Mouse (Mus musculus): ENCODE data around the gene Zfp146. TPM values are rescaled to one million over a fixed set of nuclear protein-coding genes. Genes with fewer than 3 reads are reported as not detected.

Gene Zfp146
- total RNA-seq, 1 experiment, result 37.9 TPM

- no peak for DNase-seq (ENCODE audit: low read depth, low spot score)
- Histone ChIP-seq H3K9me3 (ENCODE audit: control insufficient read depth, insufficient read depth, low read depth, low read length) (0 out of 2 replicates have a peak, but pooled peaks cover 3% of the 10 kb centered on the region), H3K9ac (ENCODE audit: insufficient read depth, low read depth, low read length, poor library complexity, severe bottlenecking) (no peak overlapping the region), H3K4me3 (ENCODE audit: insufficient read depth in 1 of 2, low read depth in 1 of 2, low read length in 2 of 2, poor library complexity in 1 of 2, severe bottlenecking in 1 of 2) (0 out of 4 replicates have a peak overlapping the region, but pooled peaks of 1 of the 2 experiments have one; percentile 8), H3K36me3 (ENCODE audit: control insufficient read depth, insufficient read depth, low read length, poor library complexity, severe bottlenecking) (peaks cover 27% of the 10 kb centered on the region), H3K27ac (ENCODE audit: insufficient read depth, low read depth, low read length, poor library complexity, severe bottlenecking) (no peak overlapping the region), H3K4me1 (ENCODE audit: control insufficient read depth in 2 of 2, insufficient read depth in 2 of 2, low read length in 2 of 2, poor library complexity in 1 of 2) (peaks cover 0 to 4% of the 10 kb centered on the region in 2 experiments; a peak in 1 of 4 replicates)
- no peak for TF ChIP-seq ZC3H11A (IDR thresholded peaks at IDR 0.05; ENCODE audit: borderline replicate concordance, low read depth, low read length)
- TF ChIP-seq ZNF384 (IDR thresholded peaks at IDR 0.05; ENCODE audit: low read depth, low read length), result no peak
- no peak for TF ChIP-seq HCFC1 (IDR thresholded peaks at IDR 0.05; ENCODE audit: borderline replicate concordance, insufficient read depth, low read length)
- no peak for TF ChIP-seq MAFK (IDR thresholded peaks at IDR 0.05; ENCODE audit: insufficient read depth, low read depth, low read length)
- TF ChIP-seq CHD2 (IDR thresholded peaks at IDR 0.05; ENCODE audit: low read depth, low read length), result no peak
- in situ Hi-C loops (cut with MboI; ENCODE audit: low sequenced_read_pairs in 2 of 2, unreplicated experiment in 2 of 2), result no loop called here
Measured at GRCm38 (mm10) chr7:30163113-30163512, 6.4 kb downstream of the Zfp146 start.

GRCm38 (mm10) chr7:30155507-30155906 is 14.0 kb downstream of the Zfp146 start:
- in situ Hi-C loops (cut with MboI; ENCODE audit: low sequenced_read_pairs in 2 of 2, unreplicated experiment in 2 of 2), result loop anchor here in 1 of 2 experiments (10.0 kb wide), 1 partner anchor 59 kb away; no protein-coding TSS in a partner anchor
- Histone ChIP-seq H3K9ac (ENCODE audit: insufficient read depth, low read depth, low read length, poor library complexity, severe bottlenecking) (no peak overlapping the region), H3K27ac (ENCODE audit: insufficient read depth, low read depth, low read length, poor library complexity, severe bottlenecking) (no peak overlapping the region), H3K4me3 (ENCODE audit: insufficient read depth in 1 of 2, low read depth in 1 of 2, low read length in 2 of 2, poor library complexity in 1 of 2, severe bottlenecking in 1 of 2) (no peak overlapping the region), H3K9me3 (ENCODE audit: control insufficient read depth, insufficient read depth, low read depth, low read length) (0 out of 2 replicates have a peak, but pooled peaks cover 2% of the 10 kb centered on the region), H3K4me1 (ENCODE audit: control insufficient read depth in 2 of 2, insufficient read depth in 2 of 2, low read length in 2 of 2, poor library complexity in 1 of 2) (peaks cover 2 to 4% of the 10 kb centered on the region in 2 experiments; a peak in 1 of 4 replicates), H3K36me3 (ENCODE audit: control insufficient read depth, insufficient read depth, low read length, poor library complexity, severe bottlenecking) (peaks cover 9% of the 10 kb centered on the region)
- peak; percentile 60 for DNase-seq (ENCODE audit: low read depth, low spot score)
- TF ChIP-seq CHD2 (IDR thresholded peaks at IDR 0.05; ENCODE audit: low read depth, low read length), result no peak
- no peak for TF ChIP-seq ZNF384 (IDR thresholded peaks at IDR 0.05; ENCODE audit: low read depth, low read length)

GRCm38 (mm10) chr7:30154040-30154439 is 15.5 kb downstream of the Zfp146 start:
- H3K36me3 ChIP-seq (ENCODE audit: control insufficient read depth, insufficient read depth, low read length, poor library complexity, severe bottlenecking), result peaks cover 2% of the 10 kb centered on the region; the same call in 1 of the 2 replicates

GRCm38 (mm10) chr7:30147011-30147410 is 22.5 kb downstream of the Zfp146 start:
- Histone ChIP-seq H3K36me3 (ENCODE audit: control insufficient read depth, insufficient read depth, low read length, poor library complexity, severe bottlenecking) (no peaks in the 10 kb centered on the region), H3K9me3 (ENCODE audit: control insufficient read depth, insufficient read depth, low read depth, low read length) (no peaks in the 10 kb centered on the region), H3K4me1 (ENCODE audit: control insufficient read depth in 2 of 2, insufficient read depth in 2 of 2, low read length in 2 of 2, poor library complexity in 1 of 2) (no peaks in the 10 kb centered on the region), H3K4me3 (ENCODE audit: insufficient read depth in 1 of 2, low read depth in 1 of 2, low read length in 2 of 2, poor library complexity in 1 of 2, severe bottlenecking in 1 of 2) (no peak overlapping the region), H3K27ac (ENCODE audit: insufficient read depth, low read depth, low read length, poor library complexity, severe bottlenecking) (no peak overlapping the region), H3K9ac (ENCODE audit: insufficient read depth, low read depth, low read length, poor library complexity, severe bottlenecking) (no peak overlapping the region)
- TF ChIP-seq MAFK (IDR thresholded peaks at IDR 0.05; ENCODE audit: insufficient read depth, low read depth, low read length), result no peak
- no peak for TF ChIP-seq ZNF384 (IDR thresholded peaks at IDR 0.05; ENCODE audit: low read depth, low read length)
- TF ChIP-seq ZC3H11A (IDR thresholded peaks at IDR 0.05; ENCODE audit: borderline replicate concordance, low read depth, low read length), result no peak
- TF ChIP-seq HCFC1 (IDR thresholded peaks at IDR 0.05; ENCODE audit: borderline replicate concordance, insufficient read depth, low read length), result no peak
- TF ChIP-seq CHD2 (IDR thresholded peaks at IDR 0.05; ENCODE audit: low read depth, low read length), result no peak
- DNase-seq (ENCODE audit: low read depth, low spot score), result no peak
- in situ Hi-C loops (cut with MboI; ENCODE audit: low sequenced_read_pairs in 2 of 2, unreplicated experiment in 2 of 2), result no loop called here

More at GRCm38 (mm10) chr7:30154040-30154439, 15.5 kb downstream of the Zfp146 start:
- H3K9ac ChIP-seq (ENCODE audit: insufficient read depth, low read depth, low read length, poor library complexity, severe bottlenecking), result no peak overlapping the region
- no peak overlapping the region for H3K4me3 ChIP-seq (ENCODE audit: insufficient read depth in 1 of 2, low read depth in 1 of 2, low read length in 2 of 2, poor library complexity in 1 of 2, severe bottlenecking in 1 of 2)
- H3K9me3 ChIP-seq (ENCODE audit: control insufficient read depth, insufficient read depth, low read depth, low read length), result 0 out of 2 replicates have a peak, but pooled peaks cover 1% of the 10 kb centered on the region
- no peak for DNase-seq (ENCODE audit: low read depth, low spot score)
- no peak overlapping the region for H3K27ac ChIP-seq (ENCODE audit: insufficient read depth, low read depth, low read length, poor library complexity, severe bottlenecking)
- in situ Hi-C loops (cut with MboI; ENCODE audit: low sequenced_read_pairs in 2 of 2, unreplicated experiment in 2 of 2), result loop anchor here in 1 of 2 experiments (10.0 kb wide), 1 partner anchor 61 kb away; no protein-coding TSS in a partner anchor
- TF ChIP-seq ZNF384 (IDR thresholded peaks at IDR 0.05; ENCODE audit: low read depth, low read length) (peak; percentile 90), ZC3H11A (IDR thresholded peaks at IDR 0.05; ENCODE audit: borderline replicate concordance, low read depth, low read length) (no peak), HCFC1 (IDR thresholded peaks at IDR 0.05; ENCODE audit: borderline replicate concordance, insufficient read depth, low read length) (no peak)
- H3K4me1 ChIP-seq (ENCODE audit: control insufficient read depth in 2 of 2, insufficient read depth in 2 of 2, low read length in 2 of 2, poor library complexity in 1 of 2), result peaks cover 2 to 4% of the 10 kb centered on the region in 2 experiments; a peak in 1 of 4 replicates
